Mouse (Mus musculus): ENCODE data around the gene Srpk2. TPM values are rescaled to one million over a fixed set of nuclear protein-coding genes. Genes with fewer than 3 reads are reported as not detected.
"Not testable (repeated sequence)": the region's sequence is repeated elsewhere in the genome, so short reads cannot be mapped to it uniquely, and the experiment has no call there.

The Srpk2 gene
- polyA plus RNA-seq, 1 experiment from 2014 or later: 30.5 TPM

DNA sequence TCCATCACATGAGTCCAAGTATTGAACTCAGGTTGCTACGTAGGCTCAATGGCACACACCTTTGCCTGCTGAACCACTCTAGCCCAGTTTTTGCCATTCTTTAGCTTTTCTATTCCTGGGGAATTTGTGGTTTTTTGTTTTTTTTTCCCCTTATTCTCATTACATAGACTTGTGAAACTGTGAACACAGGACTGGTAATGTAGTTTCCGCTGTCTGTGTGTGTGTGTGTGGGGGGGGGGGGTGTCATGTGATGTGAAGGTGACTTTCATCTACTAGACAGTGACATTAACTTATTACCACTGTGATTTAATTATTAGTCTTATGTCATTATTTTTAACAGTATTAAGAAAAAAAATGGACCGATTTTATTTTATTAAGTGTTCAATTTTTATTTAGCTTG lies 220.2 kb downstream of the Srpk2 start:
- WGBS: 92% methylated on average over 3 of the region's 3 CpGs
- Histone ChIP-seq H3K4me2 (ENCODE audit: low read depth, low read length) (no peak overlapping the region), H3K4me3 (ENCODE audit: low read length) (no peak overlapping the region), H3K4me1 (ENCODE audit: control insufficient read depth, insufficient read depth, low read length) (no peaks in the 10 kb centered on the region; the same call in 1 of the 2 replicates), H3K27me3 (replicated peaks; ENCODE audit: control insufficient read depth, insufficient read depth, low read length) (no peaks in the 10 kb centered on the region), H3K27ac (ENCODE audit: low read length) (no peak overlapping the region), H3K36me3 (ENCODE audit: control insufficient read depth, insufficient read depth, low read length) (peaks cover 3% of the 10 kb centered on the region; the same call in 1 of the 2 replicates), H3K9me3 (ENCODE audit: control insufficient read depth, low read length) (no peaks in the 10 kb centered on the region), H3K9ac (ENCODE audit: low read depth, low read length) (no peak overlapping the region)
- ATAC-seq: no peak

GRCm38 (mm10) chr5:23461688-23462087 lies 222.7 kb downstream of the Srpk2 start:
- ATAC-seq: no peak
- peaks cover 3% of the 10 kb centered on the region; the same call in 1 of the 2 replicates for H3K36me3 ChIP-seq (ENCODE audit: control insufficient read depth, insufficient read depth, low read length)

DNA sequence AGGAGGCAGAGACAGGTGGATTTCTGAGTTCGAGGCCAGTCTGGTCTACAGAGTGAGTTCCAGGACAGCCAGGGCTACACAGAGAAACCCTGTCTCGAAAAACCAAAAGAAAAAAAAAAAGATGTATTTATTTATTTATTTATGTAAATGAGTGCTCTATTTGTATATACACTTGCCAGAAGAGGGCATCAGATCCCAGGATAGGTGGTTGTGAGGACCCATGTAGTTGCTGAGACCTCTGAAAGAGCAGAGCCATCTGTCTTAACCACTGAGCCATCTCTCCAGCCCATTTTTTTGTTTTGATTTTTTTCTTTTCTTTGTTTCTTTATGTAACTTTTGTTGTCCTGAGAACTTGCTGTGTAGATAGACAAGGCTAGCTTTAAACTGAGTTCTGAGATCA lies 230.9 kb downstream of the Srpk2 start:
- H3K4me1 ChIP-seq (ENCODE audit: control insufficient read depth, insufficient read depth, low read length); H3K4me2 ChIP-seq (ENCODE audit: low read depth, low read length); ATAC-seq; H3K36me3 ChIP-seq (ENCODE audit: control insufficient read depth, insufficient read depth, low read length); H3K4me3 ChIP-seq (ENCODE audit: low read length); H3K27me3 ChIP-seq (replicated peaks; ENCODE audit: control insufficient read depth, insufficient read depth, low read length); H3K9ac ChIP-seq (ENCODE audit: low read depth, low read length); H3K27ac ChIP-seq (ENCODE audit: low read length); H3K9me3 ChIP-seq (ENCODE audit: control insufficient read depth, low read length): not testable (repeated sequence)
- WGBS: 92% methylated on average over 2 of the region's 2 CpGs

More at GRCm38 (mm10) chr5:23461688-23462087, 222.7 kb downstream of the Srpk2 start:
- H3K9me3 ChIP-seq (ENCODE audit: control insufficient read depth, low read length): no peaks in the 10 kb centered on the region
- peaks cover 4% of the 10 kb centered on the region; the same call in 1 of the 2 replicates for H3K4me1 ChIP-seq (ENCODE audit: control insufficient read depth, insufficient read depth, low read length)
- H3K4me2 ChIP-seq (ENCODE audit: low read depth, low read length): no peak overlapping the region
- 49% methylated on average over 2 of the region's 2 CpGs for WGBS
- no peak overlapping the region for H3K27ac ChIP-seq (ENCODE audit: low read length)
- no peak overlapping the region for H3K9ac ChIP-seq (ENCODE audit: low read depth, low read length)
- H3K4me3 ChIP-seq (ENCODE audit: low read length): no peak overlapping the region
- no peaks in the 10 kb centered on the region for H3K27me3 ChIP-seq (replicated peaks; ENCODE audit: control insufficient read depth, insufficient read depth, low read length)

Other genes with a start within 250 kb of the Srpk2 start
- 26.7 and 29.6 TPM in 2 replicates for gene Pus7, start 99.1 kb upstream of the Srpk2 start, polyA plus RNA-seq (2015; fragmentation: Nextera tagmentation; extraction: Ambion mirVana)
- gene Rint1, start 103.1 kb upstream of the Srpk2 start, polyA plus RNA-seq (2015; fragmentation: Nextera tagmentation; extraction: Ambion mirVana): 28.0 and 30.5 TPM in 2 replicates
- 119 and 123 TPM in 2 replicates for gene Tomm7, start 159.5 kb upstream of the Srpk2 start, polyA plus RNA-seq (2015; fragmentation: Nextera tagmentation; extraction: Ambion mirVana)